Mouse (Mus musculus) CD4-positive, CD25-positive, alpha-beta regulatory T cell, adult 4 months (primary cell): ENCODE measurements around the gene Ubtd2. TPM values are rescaled to one million over a fixed set of nuclear protein-coding genes. Genes with fewer than 3 reads are reported as not detected.
A peak's percentile ranks its signal among the peaks of the same experiment; 100 is the strongest.

Experiments used
- ATAC-seq: one replicate; pipeline ENCODE4 v1.8.0; 2017
- polyA plus RNA-seq, 2 experiments: library from polyadenylated mRNA; unstranded; fragments of 100-300 nt; shearing (Covaris generic); gene quantifications; one replicate each; pipeline ENCODE4 v1.2.1; 2017

Gene Ubtd2
- polyA plus RNA-seq, 2 experiments from 2014 or later: 1.8 to 4.9 TPM

- ATAC-seq: no peak
Measured at GRCm38 (mm10) chr11:32521246-32521645, 66.1 kb downstream of the Ubtd2 start.

- ATAC-seq: no peak
Measured at GRCm38 (mm10) chr11:32524122-32524920, 69.2 kb downstream of the Ubtd2 start.

- ATAC-seq: no peak
Measured at GRCm38 (mm10) chr11:32527006-32527405, 71.8 kb downstream of the Ubtd2 start.

GRCm38 (mm10) chr11:32530151-32530550 is 75.0 kb downstream of the Ubtd2 start:
- no peak for ATAC-seq

- ATAC-seq: no peak
Measured at GRCm38 (mm10) chr11:32531871-32532764, 76.9 kb downstream of the Ubtd2 start, which contains the start of gene Efcab9. Gene Efcab9, minus strand, starts transcription at chr11:32532081.

- ATAC-seq: peak; percentile 74
Measured at GRCm38 (mm10) chr11:32532765-32533481, 77.8 kb downstream of the Ubtd2 start, which contains the start of gene Stk10. Gene Stk10, plus strand, starts transcription at chr11:32533305.

GRCm38 (mm10) chr11:32533482-32534261 is 78.5 kb downstream of the Ubtd2 start:
- ATAC-seq: peak; percentile 60

- peak; percentile 6 for ATAC-seq
Measured at GRCm38 (mm10) chr11:32534453-32535075, 79.4 kb downstream of the Ubtd2 start.

GRCm38 (mm10) chr11:32535646-32536045 is 80.5 kb downstream of the Ubtd2 start:
- ATAC-seq: peak; percentile 8

- no peak for ATAC-seq
Measured at GRCm38 (mm10) chr11:32536954-32537353, 81.8 kb downstream of the Ubtd2 start.

GRCm38 (mm10) chr11:32538435-32538834 is 83.3 kb downstream of the Ubtd2 start:
- no peak for ATAC-seq

- no peak for ATAC-seq
Measured at GRCm38 (mm10) chr11:32538846-32539245, 83.7 kb downstream of the Ubtd2 start.

- ATAC-seq: no peak
Measured at GRCm38 (mm10) chr11:32539717-32540116, 84.5 kb downstream of the Ubtd2 start.

- no peak for ATAC-seq
Measured at GRCm38 (mm10) chr11:32540463-32540862, 85.3 kb downstream of the Ubtd2 start.

- peak; percentile 55 for ATAC-seq
Measured at GRCm38 (mm10) chr11:32542181-32542580, 87.0 kb downstream of the Ubtd2 start.

- peak; percentile 86 for ATAC-seq
Measured at GRCm38 (mm10) chr11:32542687-32543411, 87.7 kb downstream of the Ubtd2 start.

- no peak for ATAC-seq
Measured at GRCm38 (mm10) chr11:32544041-32544440, 88.9 kb downstream of the Ubtd2 start.

- ATAC-seq: no peak
Measured at GRCm38 (mm10) chr11:32544497-32544896, 89.3 kb downstream of the Ubtd2 start.

GRCm38 (mm10) chr11:32545605-32546004 is 90.4 kb downstream of the Ubtd2 start:
- no peak for ATAC-seq

GRCm38 (mm10) chr11:32546483-32546882 is 91.3 kb downstream of the Ubtd2 start:
- no peak for ATAC-seq
